Mouse (Mus musculus) hindbrain, embryonic 11.5 days (tissue): ENCODE measurements around the gene Crip1. TPM values are rescaled to one million over a fixed set of nuclear protein-coding genes. Genes with fewer than 3 reads are reported as not detected.
A peak's percentile ranks its signal among the peaks of the same experiment; 100 is the strongest.

ENCODE experiments used
- ATAC-seq: fragments of 200-750 bp; cut with Nextera tagmentation; 2 replicates; pipeline ENCODE4 v1.8.0; 2017; ENCODE audit warnings: mild to moderate bottlenecking, moderate TSS enrichment, moderate library complexity; ENCODE audit not compliant: low FRiP score
- DNase-seq: peaks from one replicate; pipeline ENCODE4 v3.0.0-alpha.2; 2015; ENCODE audit warnings: low spot score
- H3K27ac ChIP-seq: fragments of 300-500 bp; sonication (generic); 2 replicates; pipeline ENCODE4 v1.5.1; 2014; ENCODE audit warnings: mild to moderate bottlenecking, low read depth, low read length
- H3K27me3 ChIP-seq: fragments of 300-500 bp; sonication (generic); 2 replicates; pipeline ENCODE4 v1.6.1; 2014; ENCODE audit warnings: mild to moderate bottlenecking, low read length, moderate library complexity, mixed read lengths; ENCODE audit not compliant: control insufficient read depth, insufficient read depth
- H3K36me3 ChIP-seq: fragments of 300-500 bp; sonication (generic); 2 replicates; pipeline ENCODE4 v1.6.1; 2014; ENCODE audit warnings: mild to moderate bottlenecking, low read length, moderate library complexity, mixed read lengths; ENCODE audit not compliant: control insufficient read depth, insufficient read depth
- H3K4me1 ChIP-seq: fragments of 300-500 bp; sonication (generic); replicated peaks from 2 replicates; pipeline ENCODE4 v1.6.1; 2014; ENCODE audit warnings: low read length, mixed read lengths; ENCODE audit not compliant: control insufficient read depth, insufficient read depth
- H3K4me2 ChIP-seq: fragments of 300-500 bp; sonication (generic); replicated peaks from 2 replicates; pipeline ENCODE4 v1.6.1; 2014; ENCODE audit warnings: mild to moderate bottlenecking, low read depth, low read length
- H3K4me3 ChIP-seq: fragments of 300-500 bp; sonication (generic); 2 replicates; pipeline ENCODE4 v1.5.1; 2014; ENCODE audit warnings: low read depth, low read length
- H3K9ac ChIP-seq: fragments of 300-500 bp; sonication (generic); 2 replicates; pipeline ENCODE4 v1.6.1; 2014; ENCODE audit warnings: low read depth, low read length
- H3K9me3 ChIP-seq: fragments of 300-500 bp; sonication (generic); 2 replicates; pipeline ENCODE4 v1.6.1; 2016; ENCODE audit warnings: low read length; ENCODE audit not compliant: control insufficient read depth
- WGBS: fragments of 180-500 bp; shearing (Covaris S2); extraction: QIAGEN DNeasy Blood & Tissue Kit; methylation state at CpG from one replicate; pipeline ENCODE4 v1.1.7; 2014; 5-methylcytosine and 5-hydroxymethylcytosine counted together
- polyA plus RNA-seq: library from polyadenylated mRNA; unstranded; fragments of >200 nt; fragmentation: Nextera tagmentation; extraction: Ambion mirVana; gene quantifications from 2 replicates; pipeline ENCODE4 v1.2.1, GENCODE M21; 2014

Gene Crip1
- polyA plus RNA-seq, 1 experiment from 2014 or later: 84.7 TPM

GRCm38 (mm10) chr12:113136492-113137020 is 9.6 kb upstream of the Crip1 start:
- Histone ChIP-seq H3K36me3 (peaks cover 27% of the 10 kb centered on the region), H3K27me3 (no peaks in the 10 kb centered on the region), H3K4me3 (no peak overlapping the region), H3K27ac (no peak overlapping the region), H3K9ac (no peak overlapping the region), H3K4me2 (no peak overlapping the region), H3K9me3 (no peaks in the 10 kb centered on the region), H3K4me1 (peaks cover 13% of the 10 kb centered on the region)
- no peak for ATAC-seq
- 83% methylated on average over 17 of the region's 17 CpGs for WGBS
- DNase-seq: no peak

- H3K27me3 ChIP-seq: no peaks in the 10 kb centered on the region
- 88% methylated on average over 18 of the region's 18 CpGs for WGBS
- H3K4me3 ChIP-seq: no peak overlapping the region
- H3K27ac ChIP-seq: no peak overlapping the region
- H3K9me3 ChIP-seq: no peaks in the 10 kb centered on the region
- H3K4me2 ChIP-seq: no peak overlapping the region
- peaks cover 21% of the 10 kb centered on the region for H3K4me1 ChIP-seq
- no peak overlapping the region for H3K9ac ChIP-seq
- ATAC-seq (no peak), DNase-seq (no peak)
- H3K36me3 ChIP-seq: peaks cover 21% of the 10 kb centered on the region
These were observed 8.6 kb upstream of the Crip1 start for GRCm38 (mm10) chr12:113137260-113138213.

- 81% methylated on average over 6 of the region's 6 CpGs for WGBS
- H3K36me3 ChIP-seq: peaks cover 18% of the 10 kb centered on the region
These were observed 7.8 kb upstream of the Crip1 start for GRCm38 (mm10) chr12:113138291-113138690.

GRCm38 (mm10) chr12:113138901-113139864 is 6.9 kb upstream of the Crip1 start:
- ATAC-seq (peak; percentile 5), DNase-seq (no peak)
- 45% methylated on average over 11 of the region's 11 CpGs for WGBS
- peak overlapping the region; percentile 73 for H3K27ac ChIP-seq
- H3K9me3 ChIP-seq: no peaks in the 10 kb centered on the region
- H3K4me2 ChIP-seq: peak overlapping the region; percentile 78
- H3K36me3 ChIP-seq: peaks cover 17% of the 10 kb centered on the region
- peak overlapping the region; percentile 69 for H3K4me3 ChIP-seq
- H3K4me1 ChIP-seq: peaks cover 26% of the 10 kb centered on the region
- H3K9ac ChIP-seq: peak overlapping the region; percentile 2; the same call in 1 of the 2 replicates
- H3K27me3 ChIP-seq: no peaks in the 10 kb centered on the region

More at GRCm38 (mm10) chr12:113138291-113138690, 7.8 kb upstream of the Crip1 start:
- ATAC-seq (no peak), DNase-seq (no peak)
- H3K4me1 ChIP-seq: peaks cover 26% of the 10 kb centered on the region
- H3K4me3 ChIP-seq: no peak overlapping the region
- no peak overlapping the region for H3K9ac ChIP-seq
- H3K27ac ChIP-seq: no peak overlapping the region
- no peaks in the 10 kb centered on the region for H3K27me3 ChIP-seq
- no peak overlapping the region for H3K4me2 ChIP-seq
- no peaks in the 10 kb centered on the region for H3K9me3 ChIP-seq

- under 1% methylated on average over 51 of the region's 68 CpGs for WGBS
- Histone ChIP-seq H3K36me3 (peaks cover 14% of the 10 kb centered on the region), H3K4me1 (peaks cover 26% of the 10 kb centered on the region), H3K4me2 (peak within 1 kb of the TSS; percentile 78), H3K9me3 (no peaks in the 10 kb centered on the region), H3K4me3 (peak within 1 kb of the TSS; percentile 69), H3K9ac (peak within 1 kb of the TSS; percentile 75), H3K27ac (peak within 1 kb of the TSS; percentile 73), H3K27me3 (no peaks in the 10 kb centered on the region)
- ATAC-seq (peak; percentile 91), DNase-seq (peak; percentile 92)
These were observed 6.1 kb upstream of the Crip1 start, which contains the start of gene Crip2 for GRCm38 (mm10) chr12:113139908-113140615. Gene Crip2 (plus strand): TSS chr12:113140236.

- peak; percentile 8; the same call in 1 of the 2 replicates for ATAC-seq
- peak overlapping the region; percentile 75 for H3K9ac ChIP-seq
- DNase-seq: no peak
- peak overlapping the region; percentile 73; the same call in 1 of the 2 replicates for H3K27ac ChIP-seq
- H3K27me3 ChIP-seq: no peaks in the 10 kb centered on the region
- H3K4me1 ChIP-seq: peaks cover 26% of the 10 kb centered on the region
- peaks cover 9% of the 10 kb centered on the region for H3K36me3 ChIP-seq
- H3K9me3 ChIP-seq: no peaks in the 10 kb centered on the region
- H3K4me2 ChIP-seq: peak overlapping the region; percentile 78
- WGBS: 2% methylated on average over 49 of the region's 49 CpGs
- H3K4me3 ChIP-seq: peak overlapping the region; percentile 69
These were observed 5.3 kb upstream of the Crip1 start for GRCm38 (mm10) chr12:113140616-113141411.

GRCm38 (mm10) chr12:113141531-113141973 is 4.6 kb upstream of the Crip1 start:
- Histone ChIP-seq H3K4me1 (peaks cover 26% of the 10 kb centered on the region), H3K27me3 (no peaks in the 10 kb centered on the region), H3K9me3 (no peaks in the 10 kb centered on the region), H3K27ac (0 out of 2 replicates have a peak overlapping the region, but pooled peaks have one; percentile 17), H3K4me2 (peak overlapping the region; percentile 78), H3K4me3 (peak overlapping the region; percentile 69), H3K9ac (peak overlapping the region; percentile 75), H3K36me3 (peaks cover 2% of the 10 kb centered on the region)
- WGBS: 52% methylated on average over 8 of the region's 8 CpGs
- DNase-seq: no peak
- ATAC-seq: no peak
